Mouse (Mus musculus): Measurements from ENCODE around the gene Msi2. TPM values are rescaled to one million over a fixed set of nuclear protein-coding genes. Genes with fewer than 3 reads are reported as not detected.

Gene Msi2
- polyA plus RNA-seq, 1 experiment, result 14.4 TPM

DNA sequence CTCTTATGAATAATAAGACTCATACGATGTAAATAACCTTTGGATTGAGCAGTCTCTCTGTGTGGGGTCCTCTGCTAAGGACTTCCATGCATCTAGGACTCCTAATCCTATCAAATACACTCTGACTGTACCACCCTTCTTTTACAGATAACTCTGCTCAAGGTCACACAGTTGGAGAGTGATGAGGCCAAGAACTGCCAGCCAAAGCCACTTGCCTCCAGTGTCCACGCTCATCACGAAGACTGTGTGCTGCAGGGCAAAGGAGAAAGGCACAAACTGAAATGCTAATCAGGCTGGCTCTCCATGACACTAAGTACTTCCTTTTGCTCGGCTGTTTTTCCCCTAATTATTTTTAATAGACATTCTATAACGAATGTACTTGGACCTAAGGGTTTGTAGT, 153.9 kb downstream of the Msi2 start:
- Histone ChIP-seq H3K4me1 (peaks cover 67% of the 10 kb centered on the region), H3K36me3 (replicated peaks; ENCODE audit: low read length) (peaks cover 66% of the 10 kb centered on the region)
- TF ChIP-seq GATA1 (IDR thresholded peaks at IDR 0.05; ENCODE audit: borderline replicate concordance, low read length) (no peak), FLI1 (IDR thresholded peaks at IDR 0.05; ENCODE audit: low read length) (no peak)

DNA sequence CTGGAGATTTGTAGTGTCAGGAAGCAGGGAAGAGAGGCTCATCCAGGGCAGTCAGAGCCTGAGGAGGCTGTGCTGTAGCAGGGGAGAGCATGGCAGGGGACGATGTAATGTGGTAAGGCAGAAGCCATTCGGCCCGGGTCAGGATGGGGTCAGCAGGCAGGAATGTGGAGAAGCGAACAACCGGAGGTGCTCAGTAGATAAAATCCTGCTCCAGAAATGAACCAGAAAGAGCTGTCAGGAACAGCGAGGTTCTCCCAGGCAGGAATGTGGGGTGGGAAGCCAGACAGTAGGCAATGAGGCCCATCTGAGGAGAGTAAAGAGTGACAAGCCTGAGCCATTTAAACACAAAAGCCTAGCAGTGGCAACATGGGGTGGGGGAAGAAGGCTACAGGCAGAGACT, 157.1 kb downstream of the Msi2 start:
- Histone ChIP-seq H3K4me3 (replicated peaks) (no peak overlapping the region), H3K9me3 (no peaks in the 10 kb centered on the region), H3K27me3 (replicated peaks) (no peaks in the 10 kb centered on the region), H3K4me1 (peaks cover 72% of the 10 kb centered on the region), H3K36me3 (replicated peaks; ENCODE audit: low read length) (peaks cover 55% of the 10 kb centered on the region)
- no peak for TF ChIP-seq FLI1 (IDR thresholded peaks at IDR 0.05; ENCODE audit: low read length)
- no peak for TF ChIP-seq GATA1 (IDR thresholded peaks at IDR 0.05; ENCODE audit: borderline replicate concordance, low read length)

More for the DNA sequence above, 153.9 kb downstream of the Msi2 start:
- Histone ChIP-seq H3K4me3 (replicated peaks) (no peak overlapping the region), H3K9me3 (no peaks in the 10 kb centered on the region), H3K27me3 (replicated peaks) (no peaks in the 10 kb centered on the region)

DNA sequence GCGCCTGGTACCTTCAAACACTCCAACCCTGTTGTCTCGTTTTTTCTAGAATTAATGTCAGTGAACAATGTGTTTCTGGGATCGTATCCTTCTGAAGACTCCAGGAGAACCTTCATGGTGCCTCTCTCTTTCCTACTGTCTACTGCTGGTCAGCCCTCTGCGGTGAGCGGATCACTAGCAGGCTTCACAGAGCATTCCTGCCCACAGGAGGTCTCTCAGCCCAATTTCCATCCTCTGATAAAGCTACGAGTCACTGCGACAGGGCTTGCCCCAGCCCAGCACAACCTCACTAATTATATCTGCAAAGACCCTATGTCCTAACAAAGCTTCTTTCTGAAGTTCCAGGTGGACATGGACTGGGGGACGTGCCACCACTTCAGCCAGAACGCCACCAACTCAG, 157.7 kb downstream of the Msi2 start:
- no peak for TF ChIP-seq GATA1 (IDR thresholded peaks at IDR 0.05; ENCODE audit: borderline replicate concordance, low read length)
- no peak for TF ChIP-seq FLI1 (IDR thresholded peaks at IDR 0.05; ENCODE audit: low read length)
- H3K4me3 ChIP-seq (replicated peaks), result no peak overlapping the region
- peaks cover 55% of the 10 kb centered on the region for H3K36me3 ChIP-seq (replicated peaks; ENCODE audit: low read length)
- no peaks in the 10 kb centered on the region for H3K27me3 ChIP-seq (replicated peaks)
- H3K9me3 ChIP-seq, result no peaks in the 10 kb centered on the region
- H3K4me1 ChIP-seq, result peaks cover 78% of the 10 kb centered on the region

- Histone ChIP-seq H3K4me1 (peaks cover 83% of the 10 kb centered on the region), H3K4me3 (replicated peaks) (peak overlapping the region; percentile 53), H3K9me3 (no peaks in the 10 kb centered on the region), H3K36me3 (replicated peaks; ENCODE audit: low read length) (peaks cover 51% of the 10 kb centered on the region), H3K27me3 (replicated peaks) (no peaks in the 10 kb centered on the region)
- no peak for TF ChIP-seq FLI1 (IDR thresholded peaks at IDR 0.05; ENCODE audit: low read length)
- no peak for TF ChIP-seq GATA1 (IDR thresholded peaks at IDR 0.05; ENCODE audit: borderline replicate concordance, low read length)
These were observed 158.8 kb downstream of the Msi2 start for GRCm38 (mm10) chr11:88559365-88559970.

DNA sequence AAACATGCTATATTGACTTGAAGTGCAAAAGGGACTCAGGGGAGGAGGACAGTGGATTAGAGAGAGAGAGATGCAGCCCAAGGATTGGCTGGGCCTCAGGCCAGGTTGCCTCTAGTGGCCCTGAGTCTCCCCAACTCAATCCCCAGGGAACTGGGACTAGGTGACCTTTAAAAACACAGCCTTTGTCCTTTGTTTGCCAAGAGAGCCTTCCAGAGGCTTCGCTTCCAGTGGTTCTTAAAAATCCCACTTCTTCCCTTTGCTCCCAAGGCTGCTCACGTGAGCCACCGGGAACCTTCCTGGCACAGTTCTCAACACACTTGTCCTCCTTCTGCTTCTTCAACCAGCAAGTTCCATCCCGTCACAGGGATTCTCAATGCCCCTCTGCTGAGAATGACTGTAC, 159.6 kb downstream of the Msi2 start:
- H3K4me3 ChIP-seq (replicated peaks), result no peak overlapping the region
- no peaks in the 10 kb centered on the region for H3K9me3 ChIP-seq
- no peak for TF ChIP-seq FLI1 (IDR thresholded peaks at IDR 0.05; ENCODE audit: low read length)
- no peak for TF ChIP-seq GATA1 (IDR thresholded peaks at IDR 0.05; ENCODE audit: borderline replicate concordance, low read length)
- H3K4me1 ChIP-seq, result peaks cover 86% of the 10 kb centered on the region
- H3K27me3 ChIP-seq (replicated peaks), result no peaks in the 10 kb centered on the region
- peaks cover 45% of the 10 kb centered on the region for H3K36me3 ChIP-seq (replicated peaks; ENCODE audit: low read length)

- Histone ChIP-seq H3K36me3 (replicated peaks; ENCODE audit: low read length) (peaks cover 42% of the 10 kb centered on the region), H3K9me3 (no peaks in the 10 kb centered on the region), H3K4me3 (replicated peaks) (no peak overlapping the region), H3K27me3 (replicated peaks) (no peaks in the 10 kb centered on the region), H3K4me1 (peaks cover 88% of the 10 kb centered on the region)
- no peak for TF ChIP-seq FLI1 (IDR thresholded peaks at IDR 0.05; ENCODE audit: low read length)
- no peak for TF ChIP-seq GATA1 (IDR thresholded peaks at IDR 0.05; ENCODE audit: borderline replicate concordance, low read length)
These were observed 160.3 kb downstream of the Msi2 start for GRCm38 (mm10) chr11:88557828-88558580.

DNA sequence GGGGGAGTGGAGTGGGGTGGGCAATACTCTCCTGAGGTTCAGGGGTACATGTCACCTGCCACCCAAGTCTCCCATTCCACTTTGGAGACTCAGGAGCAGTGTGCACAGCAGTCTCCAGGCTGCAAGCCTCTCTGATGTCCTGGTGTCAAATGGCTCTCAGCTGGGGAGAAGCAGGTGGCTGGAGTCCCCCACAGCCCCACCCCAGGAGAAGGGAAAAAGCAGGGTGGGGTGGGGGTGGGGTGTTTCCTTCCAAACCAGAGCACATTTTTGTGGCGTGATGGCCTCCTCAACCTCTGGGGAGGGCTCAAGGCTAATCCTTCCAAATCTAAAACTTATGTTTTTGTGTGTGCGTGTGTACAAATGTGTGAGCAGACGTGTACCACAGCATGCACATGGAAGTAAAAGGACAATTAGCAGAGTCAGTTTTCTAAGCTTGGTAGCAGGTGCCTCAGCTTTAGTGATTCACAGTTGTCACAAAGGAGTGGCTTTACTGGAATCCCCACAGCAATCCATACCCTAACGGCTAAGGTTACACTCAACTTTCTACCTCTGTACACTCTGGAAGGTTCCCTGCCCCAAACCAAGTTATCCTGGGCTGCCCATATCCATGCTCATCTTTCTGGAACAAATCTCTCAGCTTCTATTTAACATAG, 161.1 kb downstream of the Msi2 start:
- no peaks in the 10 kb centered on the region for H3K9me3 ChIP-seq
- no peak overlapping the region for H3K4me3 ChIP-seq (replicated peaks)
- H3K27me3 ChIP-seq (replicated peaks), result no peaks in the 10 kb centered on the region
- H3K36me3 ChIP-seq (replicated peaks; ENCODE audit: low read length), result peaks cover 35% of the 10 kb centered on the region
- H3K4me1 ChIP-seq, result peaks cover 88% of the 10 kb centered on the region
- TF ChIP-seq GATA1 (IDR thresholded peaks at IDR 0.05; ENCODE audit: borderline replicate concordance, low read length), result no peak
- no peak for TF ChIP-seq FLI1 (IDR thresholded peaks at IDR 0.05; ENCODE audit: low read length)

DNA sequence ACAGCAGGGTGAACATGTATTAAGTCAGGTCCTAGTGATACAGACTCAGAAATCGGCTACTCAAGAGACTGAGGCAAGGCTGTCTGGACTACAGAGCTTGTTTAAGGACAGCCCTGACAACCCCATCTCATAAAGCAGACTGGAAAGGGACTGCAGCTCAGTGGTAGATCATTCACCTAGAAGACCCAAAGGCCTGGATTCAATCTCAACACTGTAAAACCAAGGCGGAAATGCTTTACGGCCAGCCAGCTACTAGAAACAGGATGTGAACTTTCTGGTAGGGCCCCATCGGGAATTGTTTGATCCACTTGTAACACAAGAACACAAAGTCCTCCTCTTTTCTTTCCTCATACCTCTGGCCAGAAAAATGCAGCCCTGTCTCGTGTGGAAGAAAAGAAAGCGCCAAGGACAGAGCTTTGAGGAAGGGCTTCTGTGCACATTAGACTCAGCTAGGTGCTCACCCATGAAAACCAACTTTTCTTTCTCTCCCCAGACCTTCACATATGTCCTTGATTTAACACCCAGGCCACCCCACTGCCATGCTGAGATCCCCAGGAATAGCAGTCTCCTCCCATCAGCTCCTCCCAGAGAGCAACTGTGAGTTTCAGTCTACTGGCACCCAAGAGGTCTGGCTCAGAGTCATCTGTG, 162.3 kb downstream of the Msi2 start:
- H3K4me1 ChIP-seq, result peaks cover 90% of the 10 kb centered on the region
- no peak overlapping the region for H3K4me3 ChIP-seq (replicated peaks)
- no peak for TF ChIP-seq FLI1 (IDR thresholded peaks at IDR 0.05; ENCODE audit: low read length)
- no peak for TF ChIP-seq GATA1 (IDR thresholded peaks at IDR 0.05; ENCODE audit: borderline replicate concordance, low read length)
- no peaks in the 10 kb centered on the region for H3K9me3 ChIP-seq
- no peaks in the 10 kb centered on the region for H3K27me3 ChIP-seq (replicated peaks)
- peaks cover 25% of the 10 kb centered on the region for H3K36me3 ChIP-seq (replicated peaks; ENCODE audit: low read length)

DNA sequence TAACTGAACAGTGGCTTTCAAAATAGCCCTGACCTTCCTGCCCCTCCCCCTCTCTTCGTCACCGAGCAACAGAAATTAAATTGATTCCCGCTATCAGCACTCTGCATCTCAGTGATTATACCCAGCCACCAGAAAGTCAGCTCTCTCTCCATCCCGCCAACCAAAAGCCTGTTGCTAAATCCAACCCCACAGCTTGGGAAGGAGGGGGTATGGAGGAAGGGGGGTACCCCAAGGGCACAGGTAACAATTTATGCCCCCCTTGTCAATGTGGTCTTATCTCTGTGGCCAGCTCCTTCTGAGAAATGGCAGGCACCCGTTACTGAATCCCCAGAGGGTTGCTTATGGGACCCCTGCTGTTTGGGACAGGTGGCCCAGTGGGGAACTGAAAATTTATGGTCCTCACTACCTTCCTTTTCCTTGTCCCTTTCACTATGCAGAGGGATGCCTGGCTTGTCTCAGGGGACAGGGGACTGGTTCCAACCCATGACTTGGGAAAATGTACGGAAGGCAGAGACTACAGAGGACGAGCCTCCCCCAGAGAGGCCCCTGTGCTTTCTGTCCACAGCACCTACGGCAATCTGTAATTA, 163.0 kb downstream of the Msi2 start:
- Histone ChIP-seq H3K4me1 (peaks cover 92% of the 10 kb centered on the region), H3K9me3 (no peaks in the 10 kb centered on the region), H3K27me3 (replicated peaks) (no peaks in the 10 kb centered on the region), H3K4me3 (replicated peaks) (no peak overlapping the region), H3K36me3 (replicated peaks; ENCODE audit: low read length) (peaks cover 18% of the 10 kb centered on the region)
- TF ChIP-seq GATA1 (IDR thresholded peaks at IDR 0.05; ENCODE audit: borderline replicate concordance, low read length), result no peak
- TF ChIP-seq FLI1 (IDR thresholded peaks at IDR 0.05; ENCODE audit: low read length), result no peak
